Mouse (Mus musculus) CD4-positive, CD25-positive, alpha-beta regulatory T cell, adult 4 months (primary cell): ENCODE results near the gene Gpr176. TPM values are rescaled to one million over a fixed set of nuclear protein-coding genes. Genes with fewer than 3 reads are reported as not detected.
A peak's percentile ranks its signal among the peaks of the same experiment; 100 is the strongest.
"Not testable (repeated sequence)": the region's sequence is repeated elsewhere in the genome, so short reads cannot be mapped to it uniquely, and the experiment has no call there.

Experiments
- ATAC-seq: one replicate; pipeline ENCODE4 v1.8.0; 2017
- polyA plus RNA-seq, 2 experiments: library from polyadenylated mRNA; unstranded; fragments of 100-300 nt; shearing (Covaris generic); gene quantifications; one replicate each; pipeline ENCODE4 v1.2.1; 2017

The Gpr176 gene
- polyA plus RNA-seq, 2 experiments from 2014 or later, result 0.11 TPM; not detected in 1

DNA sequence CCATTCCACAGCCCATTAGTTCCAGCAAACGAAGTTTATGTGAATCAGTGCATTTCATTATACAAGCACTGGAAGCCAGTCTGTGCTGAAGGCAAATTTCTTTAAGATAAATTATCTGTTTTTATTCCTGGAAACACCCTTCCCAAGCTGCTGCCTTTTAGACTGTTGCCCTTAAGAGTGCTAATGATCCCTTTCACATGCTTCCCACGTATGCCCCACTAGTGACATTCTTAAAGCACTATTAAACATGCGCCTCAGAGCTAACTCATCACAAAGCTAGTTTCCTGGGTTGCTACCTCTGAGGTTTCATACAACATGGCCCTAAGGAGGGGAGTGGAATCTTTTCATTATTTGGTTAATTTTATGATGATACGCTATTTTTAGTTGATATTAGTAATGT, 74.6 kb downstream of the Gpr176 start:
- ATAC-seq, result no peak

DNA sequence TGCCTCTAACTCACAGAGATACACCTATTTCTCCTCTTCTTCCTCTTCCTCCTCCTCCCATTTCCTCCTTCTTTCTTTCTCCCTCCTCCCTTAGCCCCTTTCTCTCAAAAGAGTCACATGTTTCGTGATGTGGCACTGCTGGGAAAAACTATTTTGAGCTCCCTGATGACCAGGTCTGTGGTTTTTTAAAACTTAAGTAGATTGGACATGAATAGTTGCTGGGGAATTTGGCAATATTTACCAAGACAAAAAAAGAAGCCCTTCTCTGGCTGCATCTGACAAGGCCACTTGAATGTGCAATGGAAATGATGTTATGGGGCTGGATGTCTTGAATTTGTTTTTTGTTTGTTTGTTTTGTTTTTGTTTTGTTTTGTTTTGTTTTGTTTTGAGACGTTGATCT, 75.3 kb downstream of the Gpr176 start:
- no peak for ATAC-seq

DNA sequence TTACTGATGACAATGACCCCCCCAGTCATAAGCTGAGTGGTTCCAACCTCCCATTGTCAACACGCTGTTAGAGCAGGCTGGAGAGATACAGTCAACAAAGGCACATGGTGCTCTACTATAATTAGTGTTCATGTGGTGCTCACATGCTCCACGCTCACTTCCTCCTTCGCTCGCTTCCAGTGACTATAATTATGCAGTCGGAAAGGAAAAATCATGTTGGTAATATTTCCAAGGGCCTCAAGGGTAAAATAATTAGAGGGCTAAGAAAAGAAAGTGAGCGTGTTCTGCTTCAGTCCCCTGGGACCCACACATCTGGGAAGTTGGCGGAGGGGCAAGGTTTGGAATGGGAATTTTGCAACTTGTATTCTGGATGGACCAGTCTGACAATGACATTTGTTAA, 77.7 kb downstream of the Gpr176 start:
- ATAC-seq, result no peak

DNA sequence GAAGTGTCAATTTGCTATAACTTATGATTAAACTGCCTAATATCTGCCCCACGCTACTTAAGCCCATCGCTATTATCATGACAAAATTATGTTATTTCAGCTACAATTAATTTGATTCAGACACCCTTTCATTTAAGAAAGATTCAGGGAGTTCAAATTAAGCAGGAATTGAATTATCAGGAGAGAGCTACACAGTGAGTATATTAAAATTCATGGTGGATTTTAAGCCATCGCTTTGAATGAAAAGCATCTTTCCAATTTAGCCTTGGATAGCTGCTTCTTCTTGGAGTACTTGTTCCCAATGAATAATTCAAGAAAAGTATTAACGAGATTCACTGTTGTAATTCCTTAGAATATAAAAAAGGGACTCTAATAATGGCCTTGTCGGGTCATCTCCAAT, 79.6 kb downstream of the Gpr176 start:
- no peak for ATAC-seq

DNA sequence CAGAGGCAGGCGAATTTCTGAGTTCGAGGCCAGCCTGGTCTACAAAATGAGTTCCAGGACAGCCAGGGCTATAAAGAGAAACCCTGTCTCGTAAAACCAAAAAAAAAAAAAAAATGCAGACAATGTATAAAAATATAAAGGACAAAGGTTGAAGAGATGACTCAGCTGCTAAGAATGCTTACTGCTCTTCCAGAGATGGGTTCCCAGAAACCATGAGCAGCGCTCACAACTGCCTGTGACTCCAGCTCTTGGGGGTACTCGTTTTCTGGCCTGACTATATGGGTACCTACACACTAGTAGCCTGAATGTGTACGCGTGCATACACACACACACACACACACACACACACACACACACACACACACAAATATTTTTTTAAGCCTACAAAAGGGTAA, 84.2 kb downstream of the Gpr176 start:
- not testable (repeated sequence) for ATAC-seq

DNA sequence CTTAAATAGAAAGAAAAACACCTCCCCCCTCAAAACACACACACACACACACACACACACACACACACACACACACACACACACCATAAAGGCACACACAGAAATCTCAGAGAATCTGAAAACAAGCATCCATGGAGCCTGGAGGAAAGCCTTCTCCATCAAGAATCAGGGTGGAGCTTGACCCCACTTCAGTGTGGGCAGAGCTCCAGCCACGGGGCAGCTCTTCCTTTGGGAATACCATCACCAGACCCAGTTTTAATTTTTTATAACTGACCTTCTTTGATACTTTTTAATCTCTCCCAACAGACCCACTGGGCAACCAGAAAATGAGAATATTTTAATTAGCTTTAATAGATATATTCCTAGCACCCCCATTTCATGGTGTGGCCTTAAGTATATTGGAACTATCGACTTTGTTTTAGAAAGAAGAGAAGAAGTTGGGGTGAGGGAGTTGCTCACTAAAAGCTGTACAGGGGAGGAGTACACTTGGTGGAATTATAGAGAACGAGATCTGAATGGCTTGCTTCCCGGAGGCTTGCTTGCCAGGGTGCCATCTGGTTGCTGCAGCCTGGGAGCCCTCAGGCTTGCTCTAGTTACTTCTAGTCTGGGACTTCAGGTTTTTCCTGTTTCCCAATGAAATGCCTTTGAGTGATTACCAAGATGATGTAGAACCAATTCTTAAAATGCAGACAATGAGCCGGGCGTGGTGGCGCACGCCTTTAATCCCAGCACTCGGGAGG, 84.7 kb downstream of the Gpr176 start:
- ATAC-seq, result no peak

DNA sequence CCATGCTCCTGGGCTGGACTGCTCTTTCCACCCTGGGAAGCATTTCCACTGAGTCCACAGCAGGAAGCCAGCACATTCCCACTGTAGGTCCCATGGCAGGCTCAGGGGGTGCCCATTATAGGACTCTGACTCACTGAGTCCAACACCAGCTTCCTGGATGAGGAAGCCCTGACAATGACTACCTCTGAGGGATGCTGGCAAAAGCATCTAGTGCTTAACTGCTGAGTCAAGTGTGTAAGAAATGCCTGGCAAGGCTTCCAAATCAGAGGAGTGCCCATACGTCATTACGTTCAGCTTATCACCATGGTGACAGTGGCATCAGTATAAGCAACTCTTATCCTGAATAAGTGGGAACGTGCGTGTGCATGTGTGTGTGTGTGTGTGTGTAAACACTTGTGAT, 85.5 kb downstream of the Gpr176 start:
- ATAC-seq, result no peak

DNA sequence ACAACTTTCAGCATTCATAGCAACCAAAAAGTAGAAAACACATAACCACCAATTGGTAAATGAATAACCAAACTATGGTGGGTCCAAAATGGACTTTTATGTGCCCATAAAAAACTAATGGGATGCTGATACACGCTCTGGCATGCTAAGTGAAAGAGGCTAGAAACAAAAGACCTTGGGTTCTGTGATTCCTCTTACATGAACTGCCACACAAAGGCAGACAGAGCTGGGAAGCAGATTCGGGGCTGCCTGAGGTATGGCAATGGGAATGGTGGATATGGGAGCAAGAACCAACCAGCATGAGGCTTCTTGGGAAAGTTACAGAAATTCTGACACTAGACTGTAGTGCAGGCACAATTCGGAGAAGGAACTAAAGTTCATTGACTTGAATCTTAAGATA, 90.8 kb downstream of the Gpr176 start:
- no peak for ATAC-seq

DNA sequence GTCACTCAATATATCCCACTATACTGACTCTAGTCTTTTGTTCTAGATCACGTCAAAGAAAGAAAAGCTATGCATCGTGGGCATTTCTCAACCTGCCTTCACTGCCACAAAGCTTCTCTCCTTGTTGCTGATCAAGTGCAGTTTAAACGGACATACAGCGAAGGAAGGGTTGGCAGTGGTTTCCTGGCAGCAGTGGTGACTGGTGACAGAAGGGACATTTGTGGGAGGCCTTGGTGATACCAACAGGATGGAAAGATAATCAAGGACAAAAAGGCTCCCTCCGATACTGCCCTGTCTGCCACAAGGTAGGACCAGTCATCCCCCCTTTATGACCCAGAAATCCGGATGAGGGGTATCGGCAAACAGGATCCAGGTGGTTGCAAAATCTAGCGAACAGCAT, 95.0 kb downstream of the Gpr176 start:
- ATAC-seq, result no peak

DNA sequence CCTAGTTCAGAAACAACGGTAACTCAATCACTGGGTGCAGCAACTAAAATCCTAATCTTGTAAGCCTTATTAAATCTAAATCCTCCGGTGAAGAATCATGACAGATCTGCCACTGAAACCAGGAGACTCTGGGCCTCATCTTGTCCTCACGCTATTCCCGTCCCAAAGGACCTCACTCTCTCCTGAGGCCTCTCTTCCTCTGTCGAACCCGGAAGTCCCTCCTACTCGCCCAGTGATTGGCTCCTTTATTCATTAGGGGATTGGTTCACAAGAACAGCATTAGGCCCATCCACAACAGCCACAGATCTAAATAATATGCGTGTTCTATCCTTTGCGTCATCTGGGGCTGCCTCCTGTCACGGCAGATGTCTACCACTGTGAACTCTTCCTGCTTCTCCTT, 101.6 kb downstream of the Gpr176 start:
- no peak for ATAC-seq

DNA sequence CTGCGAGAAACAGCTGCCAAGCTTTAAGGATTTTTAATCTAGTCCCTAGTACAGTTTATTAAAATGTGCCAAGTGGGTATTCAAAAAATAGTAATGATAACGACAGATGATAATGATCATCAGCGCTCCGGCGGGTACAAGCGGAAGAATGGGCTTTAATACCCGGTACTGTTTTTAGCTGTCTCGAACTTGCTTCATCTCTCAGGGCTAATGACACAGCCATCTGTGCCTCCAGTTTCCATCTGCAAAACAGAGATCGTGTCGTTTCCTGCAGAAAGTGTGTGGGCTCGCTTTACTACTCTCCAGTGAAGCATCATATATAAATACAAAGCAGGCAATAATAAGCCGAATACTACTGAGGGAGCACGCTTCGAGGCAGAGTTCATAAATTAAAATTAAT, 103.0 kb downstream of the Gpr176 start:
- ATAC-seq, result no peak

DNA sequence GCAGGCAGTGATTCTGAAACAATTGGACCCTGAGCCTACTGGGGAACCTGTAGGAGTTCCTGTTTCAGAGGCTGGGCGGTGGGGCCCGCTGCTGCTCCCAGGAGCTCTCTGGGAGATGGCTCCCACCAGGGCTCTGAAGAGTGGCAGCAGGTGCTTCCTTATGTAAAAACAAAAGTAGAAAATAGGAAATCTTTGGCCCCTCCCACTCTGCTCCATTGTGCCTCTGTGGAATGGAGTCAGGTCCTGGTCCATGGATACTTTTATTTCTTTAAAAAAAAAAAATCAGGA, 109.4 kb downstream of the Gpr176 start:
- no peak for ATAC-seq

DNA sequence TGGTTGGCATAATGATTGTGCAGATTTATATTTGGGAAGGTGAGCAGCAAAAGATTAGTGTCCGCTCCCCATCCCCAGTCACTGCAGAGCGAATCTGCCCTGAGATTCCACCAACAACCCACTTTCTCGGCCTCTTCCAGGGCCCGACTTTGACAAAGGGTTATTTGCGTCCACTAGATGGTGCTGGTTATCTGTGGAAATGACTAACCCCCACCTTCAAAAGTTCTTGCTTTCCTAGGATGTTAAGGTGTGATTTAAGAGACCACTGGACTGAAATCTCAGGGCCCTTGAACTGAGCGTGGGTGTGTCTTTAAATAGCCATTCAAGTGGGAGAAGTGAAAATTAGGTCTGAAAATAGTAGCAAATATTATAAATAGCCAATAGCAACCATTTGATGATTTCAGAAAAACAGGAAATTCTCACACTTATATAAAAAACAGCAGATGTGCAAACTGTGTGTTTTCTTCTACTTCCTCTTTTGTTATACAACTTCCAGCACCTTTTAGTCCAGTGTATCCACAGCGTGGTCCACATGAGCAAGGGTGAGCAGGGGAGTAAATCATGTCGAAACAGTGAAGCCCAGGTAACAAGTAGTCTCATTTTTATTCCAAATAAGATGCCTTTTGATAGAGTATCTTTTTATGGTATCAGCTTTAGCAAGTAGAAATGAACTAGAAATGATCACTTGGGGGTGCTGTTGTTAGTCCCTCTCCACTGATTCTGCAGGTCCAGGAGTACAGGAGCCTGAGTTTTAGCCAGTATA, 109.9 kb downstream of the Gpr176 start:
- ATAC-seq, result peak; percentile 79

DNA sequence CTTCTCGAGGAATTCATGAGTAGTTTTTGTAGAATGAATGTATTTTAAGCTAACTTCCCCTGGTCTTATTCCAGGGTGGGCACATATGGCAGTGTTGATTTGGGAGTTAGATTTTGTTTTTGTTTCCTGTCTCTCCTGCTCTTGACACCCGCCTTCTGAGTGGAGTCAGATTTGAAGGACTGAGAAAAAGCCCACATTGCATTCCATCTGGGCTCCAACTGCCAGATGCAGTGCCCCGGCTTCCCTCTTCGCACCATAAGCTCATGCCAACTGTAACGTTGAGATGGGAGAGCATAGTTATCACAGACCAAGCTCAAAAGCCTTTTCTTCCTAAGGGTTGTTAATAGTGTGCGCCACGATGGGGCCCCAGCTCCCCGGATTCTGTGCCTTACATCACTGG, 110.5 kb downstream of the Gpr176 start:
- no peak for ATAC-seq

DNA sequence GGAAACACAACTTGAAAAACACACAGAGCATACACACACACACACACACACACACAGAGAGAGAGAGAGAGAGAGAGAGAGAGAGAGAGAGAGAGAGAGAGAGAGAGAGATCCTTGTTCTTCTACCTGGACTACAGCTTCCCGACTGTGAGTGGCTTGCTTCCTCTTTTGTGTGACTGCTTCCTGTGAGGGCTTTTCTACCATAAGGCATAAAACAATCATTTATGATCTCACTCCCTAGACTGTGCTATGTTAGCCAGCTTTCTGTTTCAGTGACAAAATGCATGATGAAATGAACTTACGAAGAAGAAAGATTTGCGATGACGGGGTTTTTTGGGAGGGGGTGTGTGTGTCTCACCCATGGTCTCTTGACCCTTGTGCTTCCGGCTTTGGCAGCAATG, 113.5 kb downstream of the Gpr176 start:
- no peak for ATAC-seq

DNA sequence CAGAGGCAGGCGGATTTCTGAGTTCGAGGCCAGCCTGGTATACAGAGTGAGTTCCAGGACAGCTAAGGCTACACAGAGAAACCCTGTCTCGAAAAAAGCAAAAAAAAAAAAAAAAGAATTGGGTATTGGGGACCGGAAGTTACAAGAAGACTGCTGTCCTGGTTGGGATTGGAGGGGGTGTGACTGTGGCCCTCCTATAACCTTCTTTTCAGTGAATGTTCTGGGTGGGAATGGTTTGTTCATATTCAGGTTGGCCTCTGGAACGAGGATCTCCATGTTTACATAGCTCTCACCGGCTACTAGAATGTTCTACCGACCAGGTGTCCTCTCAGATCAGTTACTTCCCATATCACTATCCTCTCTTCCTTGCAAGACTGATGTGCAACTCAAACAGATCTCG, 116.1 kb downstream of the Gpr176 start:
- peak; percentile 18 for ATAC-seq

DNA sequence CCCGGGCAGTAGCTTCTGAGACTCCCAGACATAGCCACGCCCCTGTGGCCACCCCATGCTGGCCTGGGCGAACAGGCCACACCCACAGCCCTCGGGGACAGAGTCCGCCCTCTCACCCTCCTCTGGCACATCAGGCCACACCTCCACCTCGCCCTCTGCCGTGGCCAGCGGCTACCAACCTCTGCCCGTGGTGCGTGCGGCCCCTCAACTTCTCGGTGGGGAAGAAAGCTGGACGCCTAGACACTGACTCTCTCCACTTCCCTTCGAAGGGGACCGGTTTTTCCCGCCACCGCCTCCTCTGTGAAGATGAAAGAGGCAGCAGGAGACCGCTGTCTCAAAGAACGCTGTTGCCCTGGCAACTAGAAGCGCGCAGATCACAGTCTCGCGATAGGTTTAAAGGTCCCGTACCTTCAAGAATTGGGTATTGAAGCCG, 116.6 kb downstream of the Gpr176 start, which contains the start of gene Fsip1:
TSS of gene Fsip1 (minus strand) at position 346 of the 433 bp plus-strand sequence.
- peak; percentile 99 for ATAC-seq

DNA sequence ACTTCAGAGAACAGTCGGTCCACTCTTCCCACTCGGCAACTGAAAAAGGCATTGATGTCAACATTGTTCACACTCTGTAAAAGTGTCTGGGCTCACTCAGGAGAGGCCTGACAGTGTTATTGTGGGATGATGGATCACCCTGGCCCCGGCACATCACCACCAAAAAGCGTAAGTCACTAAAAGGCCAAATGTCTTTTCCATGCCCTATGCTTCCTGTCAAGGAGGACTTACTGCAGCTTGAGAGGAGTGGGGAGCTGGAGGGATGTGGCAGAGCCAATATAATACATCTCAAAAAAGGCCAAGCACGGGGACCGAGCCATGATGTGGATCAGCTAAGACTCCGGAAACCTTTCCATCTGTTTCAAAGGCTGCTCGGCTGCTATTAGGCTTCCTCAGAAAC, 118.7 kb downstream of the Gpr176 start:
- no peak for ATAC-seq

DNA sequence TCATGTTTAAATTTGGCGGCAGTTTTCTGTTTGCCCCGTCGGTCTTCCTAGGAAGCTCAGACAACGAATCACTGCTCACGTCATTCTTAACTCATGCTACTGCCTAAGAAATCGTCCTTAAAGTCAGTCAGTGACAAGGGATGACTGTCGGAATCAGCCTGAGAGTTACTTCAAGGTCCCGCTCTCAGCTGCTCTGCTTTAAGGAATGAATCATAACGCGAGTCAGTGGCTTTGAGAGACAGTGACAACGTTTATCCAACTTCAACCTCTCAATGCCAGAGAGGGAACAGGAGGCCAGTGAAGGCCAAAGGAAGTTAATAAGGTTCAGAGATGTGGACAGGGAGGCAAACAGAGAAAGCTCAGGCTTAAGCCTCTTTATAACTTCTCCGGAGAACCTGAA, 124.3 kb downstream of the Gpr176 start:
- no peak for ATAC-seq

DNA sequence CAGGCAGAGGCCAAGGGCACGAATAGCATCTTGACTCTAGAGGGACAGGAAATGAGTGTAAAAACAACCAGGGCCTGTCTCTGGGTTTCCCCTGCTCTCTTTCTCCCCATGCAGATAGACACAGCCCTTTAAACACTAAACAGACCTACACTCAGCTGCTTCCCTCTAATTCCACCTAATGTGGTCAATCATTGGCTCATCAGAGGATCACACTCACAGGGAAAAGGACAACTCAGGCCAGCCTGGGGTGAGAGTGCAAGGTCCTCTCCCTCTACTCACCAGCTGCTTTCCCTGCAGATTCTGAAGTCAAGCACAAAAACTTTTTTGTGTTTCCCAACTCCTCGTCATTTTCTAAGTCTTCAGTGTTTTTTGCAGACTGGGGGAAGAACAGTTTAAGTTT, 125.2 kb downstream of the Gpr176 start:
- no peak for ATAC-seq

DNA sequence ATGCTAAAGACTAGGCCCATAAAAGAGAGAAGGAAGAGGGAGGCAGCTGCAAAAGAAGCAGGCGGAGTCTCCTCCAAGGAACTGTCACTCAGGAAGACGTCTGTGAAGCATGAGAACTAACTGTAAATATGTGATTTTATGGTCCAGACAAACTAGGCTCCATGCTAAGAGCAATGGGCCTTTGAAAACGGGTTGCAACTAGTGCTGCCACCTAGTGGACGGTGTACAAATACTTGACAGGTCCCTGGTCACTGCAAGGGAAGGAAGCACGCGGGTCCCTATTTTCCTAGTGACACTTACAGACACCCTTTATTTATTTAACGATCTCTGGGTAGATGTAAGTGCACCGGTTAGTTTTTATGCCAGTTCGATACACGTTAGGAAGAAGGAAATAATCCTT, 127.3 kb downstream of the Gpr176 start:
- no peak for ATAC-seq

DNA sequence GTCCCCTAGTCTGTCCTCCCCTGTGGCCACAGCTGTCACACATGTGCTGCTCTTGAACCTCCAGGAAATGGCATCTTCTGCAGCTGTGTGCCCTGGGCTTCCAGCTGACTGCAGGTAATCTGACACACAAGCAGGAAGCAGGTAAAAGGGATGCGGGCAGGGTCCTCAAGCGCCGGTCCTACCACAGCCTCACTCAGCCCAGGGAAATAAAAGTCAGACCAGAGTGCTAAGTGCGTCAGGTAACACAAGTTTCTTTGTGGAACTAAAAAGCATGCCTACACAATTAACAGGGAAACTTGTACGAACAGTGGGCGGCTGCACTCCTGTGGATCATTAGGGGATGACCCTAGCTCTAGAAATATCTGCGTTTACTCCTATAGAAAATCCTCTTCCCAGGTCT, 137.0 kb downstream of the Gpr176 start:
- no peak for ATAC-seq

DNA sequence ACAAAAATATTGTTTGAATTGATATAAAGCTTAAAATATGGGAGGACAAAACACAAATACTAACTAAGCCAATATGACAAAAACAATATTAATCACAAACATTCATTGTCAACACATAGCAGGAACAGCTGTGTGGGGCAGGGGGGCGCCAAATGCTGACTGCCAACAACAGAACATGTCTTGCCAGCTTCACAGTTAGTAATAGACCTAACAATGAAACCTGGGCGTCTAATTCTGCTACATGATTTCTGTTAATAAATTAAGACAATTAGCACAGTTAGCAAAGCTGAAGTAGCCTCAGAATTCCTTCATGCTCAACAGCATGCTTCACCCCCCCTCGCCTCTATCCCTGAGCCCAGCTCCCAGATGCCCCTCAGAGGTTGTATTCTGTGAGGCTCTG, 137.6 kb downstream of the Gpr176 start:
- no peak for ATAC-seq

DNA sequence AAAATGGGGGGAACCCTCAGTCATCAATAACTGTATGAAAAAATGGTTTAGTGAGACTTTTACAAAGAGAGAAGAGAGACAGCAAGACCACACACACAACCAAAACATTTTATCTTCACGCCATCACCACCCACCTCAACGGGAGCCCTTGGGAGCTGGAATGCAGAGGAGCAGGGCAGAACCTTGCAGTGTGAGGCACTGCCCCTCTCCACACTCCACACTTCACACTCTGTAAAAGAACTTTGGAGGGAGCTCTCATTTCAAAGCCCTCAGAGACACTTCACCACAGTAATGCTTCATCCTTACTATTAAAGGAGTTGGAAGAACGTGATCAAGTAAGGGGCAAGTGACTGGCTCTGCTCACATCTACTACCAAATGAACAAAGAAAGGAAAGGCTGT, 142.7 kb downstream of the Gpr176 start:
- no peak for ATAC-seq
